Mouse (Mus musculus) spleen, adult 18-20 months (tissue): ENCODE data around the gene Atp2a2.

Source experiments
- DNase-seq, 2 experiments: peaks; one replicate each; pipeline ENCODE4 v3.0.0; 2022; ENCODE audit warnings: mixed read lengths in 2 of 2

Gene Atp2a2

DNA sequence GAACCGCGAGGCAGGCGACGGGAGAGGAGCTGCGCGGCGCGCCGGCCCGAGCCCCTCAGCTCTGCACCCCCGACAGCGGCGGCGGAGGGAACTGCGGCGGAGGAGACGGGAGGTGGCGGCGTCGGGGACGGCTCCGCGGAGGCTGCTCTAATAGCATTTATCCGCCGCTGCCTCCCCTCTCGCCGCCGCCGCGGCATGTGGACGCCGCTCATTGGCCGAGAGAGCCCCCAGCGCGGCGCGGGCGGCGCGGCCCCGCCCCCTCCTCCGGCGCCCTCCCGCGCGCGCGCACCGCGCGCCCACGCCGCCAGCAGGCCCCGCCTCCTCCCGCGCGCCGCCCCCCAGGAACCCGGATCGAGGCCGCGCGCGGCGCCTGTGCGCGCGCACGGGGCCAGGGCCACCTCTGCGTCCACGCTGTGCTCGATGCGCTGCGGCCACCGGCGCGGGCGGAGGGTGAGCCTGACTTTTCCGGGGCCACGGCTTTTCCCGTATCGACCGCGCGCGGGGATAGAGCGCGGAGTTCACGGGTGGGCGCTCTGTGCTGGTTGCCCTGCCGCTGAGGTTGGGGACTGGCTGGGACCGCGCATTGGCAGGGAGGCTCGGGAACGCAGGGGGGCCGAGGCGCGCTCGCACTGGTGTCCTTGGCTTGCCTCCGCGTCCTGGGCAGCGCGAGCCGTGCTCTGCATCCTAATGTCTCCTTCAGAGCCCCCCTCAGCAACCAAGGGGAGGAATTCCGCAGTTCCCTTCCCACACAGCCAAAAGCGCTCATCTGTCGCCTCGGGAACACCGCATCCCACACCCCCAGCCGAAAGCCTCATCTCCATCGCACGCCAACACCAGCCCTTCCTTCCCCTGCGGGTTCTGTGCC is at the start of gene Atp2a2:
Gene Atp2a2 (minus strand): TSS at position 149 of the 865 bp plus-strand sequence.
- DNase-seq, result peak; percentile 88 to 93

DNA sequence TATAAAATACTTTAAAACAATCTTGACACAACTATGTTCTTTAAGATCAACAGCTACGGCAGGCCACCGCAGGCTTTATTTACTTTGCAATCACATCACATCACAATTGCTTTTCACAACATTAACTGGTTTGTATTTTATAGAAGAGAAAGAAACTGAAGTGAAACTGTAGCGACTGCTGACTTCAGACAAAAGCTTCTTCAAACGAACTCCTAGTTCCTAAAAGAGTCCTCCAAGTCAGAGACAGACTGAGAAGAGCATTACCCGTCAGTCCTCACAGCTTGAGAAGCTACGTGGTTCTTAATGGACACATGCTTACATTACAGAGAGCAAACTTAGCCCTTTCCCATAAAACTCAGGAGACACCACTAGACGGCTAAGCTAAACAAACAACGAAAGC is 48.4 kb upstream of the Atp2a2 start:
- no peak for DNase-seq

GRCm38 (mm10) chr5:122548671-122549070 is 46.6 kb upstream of the Atp2a2 start:
- DNase-seq, result peak in 1 of 2 experiments; percentile 12

GRCm38 (mm10) chr5:122547810-122548209 is 45.8 kb upstream of the Atp2a2 start:
- DNase-seq, result no peak

DNA sequence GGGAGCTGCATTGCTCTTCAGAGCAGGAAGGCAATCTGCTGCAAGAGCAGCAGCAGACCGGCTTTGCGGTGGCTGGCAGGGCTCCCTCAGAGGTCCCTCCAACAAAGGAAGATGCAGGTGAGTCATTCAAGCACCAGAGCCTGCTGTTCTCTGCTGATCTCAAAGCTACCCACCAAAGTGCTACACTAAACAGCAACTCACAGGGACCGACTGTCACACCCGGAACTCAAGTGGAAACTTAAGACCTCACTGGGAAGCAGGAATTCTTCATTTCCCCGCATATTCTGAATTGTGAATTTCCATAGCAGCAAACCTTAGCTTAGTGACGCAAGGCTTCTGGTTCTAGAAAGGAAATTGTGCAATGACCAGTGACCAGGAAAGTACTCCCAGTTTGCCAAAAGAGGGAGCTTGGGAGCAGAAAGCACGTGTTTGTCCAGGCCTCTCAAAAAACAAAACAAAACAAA is 45.3 kb upstream of the Atp2a2 start:
- peak in 1 of 2 experiments; percentile 11 for DNase-seq

DNA sequence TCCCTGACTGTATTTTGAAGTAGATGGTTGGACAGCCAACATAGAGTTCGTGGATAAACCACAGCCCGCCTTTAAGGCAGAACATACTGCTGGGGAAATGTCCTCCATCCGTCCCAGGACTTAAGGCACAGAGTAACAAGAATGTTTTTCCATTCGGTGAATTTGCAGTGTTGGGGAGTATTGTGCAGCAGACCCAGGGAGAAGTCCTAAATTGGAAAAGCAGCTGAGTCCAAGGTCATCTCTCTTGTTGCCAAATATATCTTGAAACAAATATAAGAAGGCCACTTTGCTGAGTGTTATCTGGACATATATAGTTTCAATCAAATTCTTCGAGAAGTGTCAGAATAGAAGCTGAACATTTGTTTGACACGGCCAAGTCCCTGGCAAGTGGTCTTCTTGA is 41.4 kb upstream of the Atp2a2 start:
- no peak for DNase-seq

- no peak for DNase-seq
Observed at GRCm38 (mm10) chr5:122541871-122542270, 39.8 kb upstream of the Atp2a2 start.

DNA sequence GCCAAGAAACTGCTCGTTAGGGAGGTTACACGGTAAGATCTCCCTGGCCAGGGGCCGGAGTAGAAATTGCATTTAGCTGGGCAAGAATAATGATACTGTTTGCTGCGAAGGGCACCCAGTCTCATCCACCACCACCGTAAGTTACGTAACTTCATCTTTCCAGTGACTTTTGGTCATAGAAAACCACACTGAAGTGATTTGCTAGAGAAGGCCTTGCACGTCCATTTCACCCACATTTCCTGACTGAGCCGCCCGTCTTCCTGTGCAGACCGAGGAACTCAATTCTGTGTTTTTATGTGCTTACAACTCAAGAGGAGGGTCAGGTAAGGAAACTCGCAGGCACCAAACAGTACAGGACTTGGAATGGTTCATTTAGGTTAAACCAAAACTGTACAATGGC is 36.1 kb upstream of the Atp2a2 start:
- DNase-seq, result no peak

GRCm38 (mm10) chr5:122537654-122538053 is 35.6 kb upstream of the Atp2a2 start:
- no peak for DNase-seq

- DNase-seq, result no peak
Observed at GRCm38 (mm10) chr5:122533884-122534283, 31.9 kb upstream of the Atp2a2 start.

DNA sequence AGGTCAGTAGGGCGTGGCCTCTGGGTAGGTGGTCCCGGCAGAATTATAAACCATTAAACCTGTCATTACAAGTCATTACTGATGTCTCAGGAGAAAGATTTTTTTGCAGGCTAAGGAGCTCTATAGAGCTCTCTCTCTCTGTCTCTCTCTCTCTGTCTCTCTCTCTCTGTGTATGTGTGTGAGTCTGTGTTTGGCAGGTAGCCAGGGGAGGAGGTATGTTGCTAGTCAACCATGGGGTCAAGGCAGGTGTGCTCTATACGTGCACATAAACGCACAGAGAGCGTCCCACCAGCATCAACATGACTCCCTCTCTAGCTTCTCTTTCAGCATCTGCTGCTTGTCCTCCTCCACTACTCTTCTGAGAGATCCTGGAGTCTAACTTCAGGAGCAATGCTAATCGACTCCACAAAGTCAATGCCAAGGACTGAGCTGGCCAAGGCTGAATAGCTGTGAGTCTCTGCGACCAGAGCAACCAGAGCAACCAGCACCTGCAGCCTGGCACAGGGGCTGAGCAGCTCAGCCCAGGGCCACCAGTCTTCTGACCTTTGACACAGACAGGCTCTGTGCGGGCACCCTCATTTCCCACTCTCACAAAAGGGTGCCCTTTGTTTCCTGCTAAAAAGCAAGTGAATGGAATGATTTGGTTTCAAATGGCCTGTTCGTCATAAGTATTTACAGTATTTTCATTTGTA is 28.0 kb upstream of the Atp2a2 start:
- no peak for DNase-seq

DNA sequence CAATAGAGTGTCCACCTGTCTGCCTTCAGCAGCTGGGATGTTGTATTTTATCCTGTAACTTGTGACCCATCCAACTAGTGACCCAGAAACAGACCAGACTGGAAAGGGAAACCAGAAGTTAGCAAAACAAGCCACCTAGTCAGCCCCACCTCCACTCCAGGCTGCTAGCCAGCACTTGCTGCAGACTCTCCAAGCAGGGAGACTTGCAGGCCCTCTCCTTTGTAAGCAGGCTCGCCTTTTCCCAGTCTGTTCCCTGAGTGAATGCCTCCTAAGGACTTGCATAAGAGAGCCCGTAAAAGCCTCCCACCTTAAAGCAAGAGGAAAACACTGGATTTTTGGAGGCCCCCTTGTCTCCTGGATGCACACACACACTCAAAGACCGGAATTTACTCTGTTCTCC is 27.3 kb upstream of the Atp2a2 start:
- no peak for DNase-seq

DNA sequence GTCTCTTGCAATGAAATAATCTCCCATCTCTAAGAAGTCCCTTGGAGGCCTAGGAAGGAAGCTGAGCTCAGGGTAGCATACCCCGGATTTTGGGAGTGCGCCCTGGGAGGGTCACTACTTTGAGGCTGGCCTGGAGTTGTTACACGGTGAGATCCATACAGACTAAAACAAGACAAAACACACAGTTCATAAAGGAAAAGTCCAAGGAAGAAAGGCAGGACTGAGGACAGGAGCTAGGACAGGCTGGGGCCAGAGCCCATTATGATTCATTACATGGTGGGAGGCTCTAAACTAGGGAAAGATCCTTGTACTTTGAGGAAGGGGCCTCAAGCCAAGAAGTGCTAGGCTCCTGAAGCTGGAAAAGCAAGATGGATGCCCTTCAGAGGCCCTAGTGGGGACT is 26.6 kb upstream of the Atp2a2 start:
- DNase-seq, result no peak

DNA sequence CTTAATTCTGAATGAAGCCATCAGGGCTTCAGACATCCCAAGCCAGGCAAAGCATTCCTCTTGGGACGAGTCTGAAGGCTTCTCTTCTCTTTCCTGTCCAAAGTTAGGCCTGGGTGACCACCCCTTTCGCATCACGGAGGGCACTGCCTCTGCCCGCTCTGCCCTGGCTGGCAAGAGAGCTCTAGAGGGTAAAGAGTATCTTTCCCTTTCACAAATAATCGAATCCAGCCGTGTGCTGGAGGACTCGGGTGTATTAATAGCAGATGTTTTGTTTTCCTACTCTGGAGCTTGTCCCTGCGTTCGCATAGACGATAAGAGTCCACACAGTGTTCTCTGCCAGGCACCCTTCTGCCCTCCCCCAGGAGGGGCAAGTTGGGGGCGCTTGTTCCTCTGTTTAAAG is 25.7 kb upstream of the Atp2a2 start:
- no peak for DNase-seq

- no peak for DNase-seq
Observed at GRCm38 (mm10) chr5:122526878-122527730, 25.1 kb upstream of the Atp2a2 start.

GRCm38 (mm10) chr5:122526405-122526804 is 24.4 kb upstream of the Atp2a2 start:
- no peak for DNase-seq

GRCm38 (mm10) chr5:122525238-122525931 is 23.4 kb upstream of the Atp2a2 start:
- DNase-seq, result no peak

GRCm38 (mm10) chr5:122524854-122525237 is 22.8 kb upstream of the Atp2a2 start:
- DNase-seq, result no peak

GRCm38 (mm10) chr5:122524244-122524643 is 22.2 kb upstream of the Atp2a2 start:
- no peak for DNase-seq

- no peak for DNase-seq
Observed at GRCm38 (mm10) chr5:122521130-122521473, 19.1 kb upstream of the Atp2a2 start.

- no peak for DNase-seq
Observed at GRCm38 (mm10) chr5:122520254-122521129, 18.5 kb upstream of the Atp2a2 start.
